8 mouse cellular contexts compared by ENCODE assay signal in the genomic region with DNA sequence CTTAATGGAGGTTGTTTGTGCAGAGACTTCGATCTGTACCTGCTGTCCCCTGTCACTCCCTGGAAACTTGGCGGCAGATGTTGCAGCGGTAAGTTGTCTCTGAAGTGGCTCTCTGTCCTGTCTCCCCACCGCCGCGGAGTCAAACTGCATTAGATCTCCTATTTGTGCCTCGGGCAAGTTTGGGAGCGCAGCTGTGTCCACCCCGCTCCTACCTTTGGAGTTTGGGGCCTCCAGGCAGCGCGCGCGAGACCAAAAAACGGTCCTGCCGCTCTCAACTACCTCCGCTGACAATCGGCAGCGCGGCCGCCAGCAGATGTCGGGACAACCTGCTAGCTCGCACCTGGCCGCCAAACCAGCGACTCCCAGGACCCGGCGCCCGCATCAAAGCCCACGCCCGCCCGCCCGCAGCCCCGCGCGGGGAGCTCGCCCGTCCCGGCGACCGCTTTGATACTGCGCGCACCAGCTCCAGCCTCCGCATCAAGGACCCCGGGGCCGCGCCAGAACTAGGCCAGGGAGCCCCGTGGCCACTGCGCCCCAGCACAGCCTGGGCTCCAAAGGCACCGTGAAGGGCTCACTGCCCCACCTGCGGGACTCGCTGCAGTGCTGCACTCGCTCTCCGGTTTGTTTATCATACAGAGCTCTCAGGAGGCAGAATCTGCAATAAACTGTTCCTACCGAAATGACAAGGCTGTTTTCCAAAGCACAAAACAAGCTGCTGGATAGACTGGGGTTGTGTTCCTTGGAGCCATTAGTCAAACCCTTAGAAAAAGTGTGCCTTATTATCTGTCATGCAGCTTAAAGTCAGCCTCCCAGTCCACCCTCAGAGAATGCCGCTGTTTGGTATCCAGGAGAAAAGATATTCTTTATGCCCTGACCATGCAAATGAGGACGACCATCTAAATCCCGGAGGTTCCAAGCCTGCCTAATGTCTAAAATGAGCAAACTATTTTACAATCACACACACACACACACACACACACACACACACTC.
DNase-seq lines count a peak whose midpoint lies in the region; ATAC-seq and TF ChIP-seq lines count a peak whose summit lies in the region.

No protein-coding gene starts in this region.

- H3K9ac ChIP-seq in liver, embryonic 14.5 days (replicated peaks): no peak overlapping the region
- H3K9ac ChIP-seq in neural tube, embryonic 15.5 days (replicated peaks): peak overlapping the region; percentile 58

- peaks cover 6% of the 10 kb centered on the region; the same call in 1 of the 2 replicates for H3K27me3 ChIP-seq in liver, embryonic 14.5 days (ENCODE audit: control insufficient read depth, insufficient read depth, low read length)
- H3K27me3 ChIP-seq in neural tube, embryonic 15.5 days (replicated peaks): 0 out of 2 replicates have a peak, but pooled peaks cover 6% of the 10 kb centered on the region

- ATAC-seq in liver, embryonic 14.5 days (ENCODE audit: insufficient read depth): no peak
- ATAC-seq in neural tube, embryonic 15.5 days (ENCODE audit: low FRiP score): peak; percentile 70; the same call in 1 of the 2 replicates

- TF ChIP-seq EP300 in liver, embryonic 14.5 days (IDR thresholded peaks at IDR 0.05; ENCODE audit: low read depth): no peak

- peak; percentile 86 for DNase-seq in heart, adult 11 months
- no peak for DNase-seq in heart, adult 8-10 months (ENCODE audit: low spot score)
- peak; percentile 5 for DNase-seq in cerebellum, adult 9-10 months
- peak; percentile 15 to 18 for DNase-seq in frontal cortex, postnatal 25 days (ENCODE audit: low spot score in 2 of 2)
- peak; percentile 38 for DNase-seq in kidney, postnatal 14 days
- no peak for DNase-seq in liver, embryonic 14.5 days (ENCODE audit: low read depth in 3 of 3, low spot score in 3 of 3)
- DNase-seq in thymus, postnatal 14 days: peak; percentile 75

- H3K27ac ChIP-seq in liver, embryonic 14.5 days: no peak overlapping the region
- H3K27ac ChIP-seq in neural tube, embryonic 15.5 days (replicated peaks): no peak overlapping the region

- H3K9me3 ChIP-seq in liver, embryonic 14.5 days (ENCODE audit: control insufficient read depth, low read length): no peaks in the 10 kb centered on the region
- no peaks in the 10 kb centered on the region for H3K9me3 ChIP-seq in neural tube, embryonic 15.5 days (replicated peaks)

- H3K36me3 ChIP-seq in liver, embryonic 14.5 days (replicated peaks; ENCODE audit: control insufficient read depth, insufficient read depth, low read depth): no peaks in the 10 kb centered on the region
- H3K36me3 ChIP-seq in neural tube, embryonic 15.5 days: no peaks in the 10 kb centered on the region

- TF ChIP-seq CTCF in liver, embryonic 14.5 days (IDR thresholded peaks at IDR 0.05; ENCODE audit: low read depth): peak; percentile 20

- H3K4me1 ChIP-seq in liver, embryonic 14.5 days (replicated peaks; ENCODE audit: control insufficient read depth in 2 of 2, insufficient read depth in 2 of 2, low read length in 1 of 2): no peaks in the 10 kb centered on the region
- peaks cover 11% of the 10 kb centered on the region for H3K4me1 ChIP-seq in neural tube, embryonic 15.5 days

- H3K4me2 ChIP-seq in liver, embryonic 14.5 days (ENCODE audit: low read depth): peak overlapping the region; percentile 40
- peak overlapping the region; percentile 96 for H3K4me2 ChIP-seq in neural tube, embryonic 15.5 days

- H3K4me3 ChIP-seq in liver, embryonic 14.5 days (ENCODE audit: insufficient read depth in 1 of 2, low read depth in 2 of 2, low read length in 2 of 2): peak overlapping the region; percentile 9 to 22; a peak in 1 of 4 replicates
- H3K4me3 ChIP-seq in neural tube, embryonic 15.5 days (replicated peaks): peak overlapping the region; percentile 57

- WGBS in liver, embryonic 14.5 days (ENCODE audit: insufficient replicate concordance): 6% methylated on average over 56 of the region's 56 CpGs
- 3% methylated on average over 43 of the region's 56 CpGs for WGBS in neural tube, embryonic 15.5 days

Comparison
In these comparisons a context has a peak if more than half of its experiments do, and no peak if none do; other contexts are left out.
1. DNase-seq: peak in heart, adult 11 months (single experiment), cerebellum, adult 9-10 months (single experiment), frontal cortex, postnatal 25 days (2 of 2), kidney, postnatal 14 days (single experiment) and thymus, postnatal 14 days (single experiment); none in heart, adult 8-10 months (single experiment) and liver, embryonic 14.5 days (0 of 3).